Mouse (Mus musculus) hematopoietic stem cell, adult 5-6 weeks (primary cell): ENCODE data around the gene Mapk13. TPM values are rescaled to one million over a fixed set of nuclear protein-coding genes. Genes with fewer than 3 reads are reported as not detected.
"Not testable (repeated sequence)": the region's sequence is repeated elsewhere in the genome, so short reads cannot be mapped to it uniquely, and the experiment has no call there.

Experiments
- ATAC-seq, 2 experiments: fragments of 125-278 bp in 1 of 2; replicated peaks in 1 of 2; 2 replicates each; pipeline ENCODE4 v1.8.0; 2016 to 2017; ENCODE audit warnings: inconsistent platforms in 2 of 2, mild to moderate bottlenecking in 2 of 2, moderate number of reproducible peaks in 2 of 2, low read depth in 1 of 2, moderate TSS enrichment in 1 of 2; ENCODE audit not compliant: low FRiP score in 2 of 2, poor library complexity in 2 of 2, severe bottlenecking in 2 of 2, insufficient read depth in 1 of 2, low TSS enrichment in 1 of 2
- total RNA-seq: library from RNA; stranded (forward); fragments of 172-1452, 232-1000 nt; gene quantifications from 2 replicates; pipeline ENCODE4 v1.2.3, GENCODE M21; 2017

Gene Mapk13
- total RNA-seq = 5.6 and 9.4 TPM in 2 replicates

DNA sequence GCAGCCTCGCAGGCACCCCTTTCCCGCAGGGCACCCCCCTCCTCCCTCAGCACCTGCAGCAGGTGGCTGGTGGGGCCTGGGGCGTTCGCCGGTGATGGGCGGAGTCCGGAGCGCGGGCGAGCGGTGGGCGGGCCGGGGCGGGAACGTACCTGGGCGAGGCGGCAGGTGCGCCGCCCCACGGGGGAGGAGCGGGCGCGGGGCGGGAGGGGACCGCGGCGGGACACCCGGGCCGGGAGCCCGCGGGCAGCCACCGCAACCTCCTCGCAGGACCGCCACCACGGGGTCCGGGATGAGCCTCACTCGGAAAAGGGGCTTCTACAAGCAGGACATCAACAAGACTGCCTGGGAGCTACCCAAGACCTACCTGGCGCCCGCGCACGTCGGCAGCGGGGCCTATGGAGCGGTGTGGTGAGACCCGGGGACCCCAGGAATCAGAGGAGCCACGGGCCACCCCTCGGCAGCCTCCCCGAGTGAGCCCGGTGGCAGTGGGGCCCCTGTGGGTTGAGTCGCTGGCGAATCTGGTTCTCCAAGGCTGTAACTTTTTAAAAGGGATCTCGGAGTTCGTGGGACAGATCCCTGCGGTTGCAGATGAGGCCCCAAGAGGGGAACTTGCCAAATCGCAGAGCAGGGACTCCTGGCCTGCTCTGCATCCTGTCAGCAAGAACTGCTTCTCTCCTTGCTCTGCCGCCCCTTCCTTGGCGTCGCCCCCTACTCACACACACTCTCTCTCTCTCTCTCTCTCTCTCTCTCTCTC is at the start of gene Mapk13:
Gene Mapk13, plus strand, starts transcription at position 177 of the 754 bp plus-strand sequence.
- ATAC-seq = peak; percentile 50 to 80; a peak in 3 of 4 replicates

DNA sequence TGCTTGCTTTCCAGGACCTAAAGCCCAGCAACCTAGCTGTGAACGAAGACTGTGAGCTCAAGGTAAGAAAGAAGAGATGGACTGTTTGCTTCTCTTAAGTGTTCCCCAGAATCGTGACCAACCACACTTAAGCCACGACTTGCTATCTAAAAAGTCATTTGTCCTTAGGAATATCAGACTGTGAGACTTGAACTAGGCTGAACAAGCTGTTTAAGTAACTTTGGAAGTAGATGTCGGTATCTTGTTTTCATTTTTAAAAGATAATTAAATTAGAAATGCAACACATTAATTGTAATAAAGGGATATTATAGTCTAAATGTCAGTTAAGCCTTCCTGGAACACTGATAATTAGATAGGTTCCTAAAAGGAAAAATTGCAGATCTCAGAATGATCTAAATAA is 43.3 kb upstream of the Mapk13 start, which contains the start of gene AC170998.1:
Gene AC170998.1, plus strand, starts transcription at position 301 of the 400 bp plus-strand sequence.
- ATAC-seq = no peak

DNA sequence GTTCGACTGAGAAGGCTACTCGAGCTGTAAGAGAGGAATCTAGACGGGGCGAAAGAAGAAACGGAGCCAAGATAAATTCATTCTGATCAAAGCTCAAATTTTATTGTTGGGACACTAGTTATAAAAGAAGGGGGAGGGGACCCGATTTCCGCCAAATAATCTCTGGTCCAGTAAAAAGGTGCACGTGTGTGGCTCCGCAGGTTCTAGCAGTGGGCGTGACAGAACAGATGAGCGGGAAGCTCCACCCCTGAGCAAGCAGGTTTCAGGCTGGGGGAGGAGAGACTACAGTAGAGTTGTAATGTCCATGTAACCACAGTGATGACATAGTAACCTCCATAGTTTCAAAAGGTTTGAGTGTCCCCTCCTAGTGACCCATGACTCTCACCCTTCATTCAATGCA is 41.6 kb upstream of the Mapk13 start:
- not testable (repeated sequence) for ATAC-seq

DNA sequence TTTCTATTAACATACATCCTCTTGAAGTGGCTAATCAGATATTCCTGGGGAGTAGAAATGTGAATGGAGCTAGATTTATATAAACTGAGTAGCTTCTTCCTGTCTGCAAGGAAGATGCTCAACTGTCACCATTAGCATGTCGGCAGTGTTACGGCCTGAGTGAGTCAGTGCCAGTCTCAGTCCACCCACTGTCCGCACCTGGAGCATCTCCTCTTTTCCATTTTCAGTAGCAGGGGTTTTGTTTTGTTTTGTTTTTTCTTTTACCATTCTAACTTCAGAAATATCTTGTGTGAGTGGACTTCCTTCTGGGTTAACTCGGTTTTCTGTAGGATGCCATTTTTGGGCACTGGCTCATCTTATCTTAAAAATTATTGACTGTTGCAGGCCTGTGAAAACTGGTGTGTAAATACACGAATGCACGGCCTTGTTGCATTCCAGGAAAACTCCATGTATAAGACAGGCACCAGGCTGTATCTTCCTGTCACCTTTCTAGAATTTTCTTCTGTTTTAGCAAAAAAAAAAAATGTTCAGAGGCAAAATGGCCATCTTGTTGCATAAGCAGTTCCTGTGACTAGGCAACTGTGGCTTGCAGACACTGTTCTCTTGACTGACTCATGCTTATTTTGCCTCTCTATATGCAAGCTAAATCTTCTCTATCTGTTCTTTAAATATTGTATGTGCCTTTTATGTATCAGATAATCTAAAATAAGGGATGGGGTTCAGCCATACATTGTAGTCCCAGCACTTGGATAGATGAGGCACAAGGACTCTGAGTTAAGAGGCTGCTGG is 33.6 kb upstream of the Mapk13 start:
- no peak for ATAC-seq

DNA sequence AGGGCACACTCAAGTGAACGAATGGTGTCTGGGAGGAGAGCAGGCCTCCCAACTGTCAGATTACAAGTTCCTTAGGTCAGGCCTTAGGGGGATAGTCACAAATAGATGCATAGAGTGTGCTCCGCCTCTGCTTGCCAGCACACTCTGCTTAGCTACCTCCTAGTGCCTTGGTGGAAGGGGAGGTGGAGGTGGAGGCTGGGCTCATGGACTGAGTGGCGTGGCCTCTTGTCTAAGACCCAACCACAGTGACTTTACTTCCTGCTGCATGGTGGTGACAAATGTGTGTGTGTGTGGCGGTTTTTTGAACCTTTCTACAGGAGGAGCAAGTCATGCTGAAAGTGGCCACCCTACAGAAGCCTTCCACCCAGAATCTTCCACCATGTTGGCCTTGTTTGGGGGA is 32.6 kb upstream of the Mapk13 start:
- peak; percentile 96 to 97 for ATAC-seq

DNA sequence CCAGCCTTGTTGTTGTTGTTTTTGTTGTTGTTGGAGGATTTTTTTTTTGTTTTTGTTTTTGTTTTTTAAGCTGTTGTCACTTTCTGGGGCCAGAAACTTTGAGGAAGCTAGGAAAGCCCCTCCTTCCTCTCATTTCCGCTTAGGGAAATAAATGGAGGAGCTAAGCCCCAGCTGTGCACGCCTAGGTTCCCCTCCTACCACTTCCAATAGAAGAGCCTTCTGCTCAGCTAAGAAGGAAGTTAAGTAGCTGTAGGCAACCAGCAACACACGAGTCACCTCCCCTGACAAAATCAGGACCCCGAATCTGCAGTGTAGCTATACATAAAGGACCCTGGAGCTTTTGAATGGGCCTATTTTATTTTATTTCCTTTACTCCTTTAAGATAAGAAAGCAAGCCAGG is 31.1 kb upstream of the Mapk13 start:
- ATAC-seq = no peak

DNA sequence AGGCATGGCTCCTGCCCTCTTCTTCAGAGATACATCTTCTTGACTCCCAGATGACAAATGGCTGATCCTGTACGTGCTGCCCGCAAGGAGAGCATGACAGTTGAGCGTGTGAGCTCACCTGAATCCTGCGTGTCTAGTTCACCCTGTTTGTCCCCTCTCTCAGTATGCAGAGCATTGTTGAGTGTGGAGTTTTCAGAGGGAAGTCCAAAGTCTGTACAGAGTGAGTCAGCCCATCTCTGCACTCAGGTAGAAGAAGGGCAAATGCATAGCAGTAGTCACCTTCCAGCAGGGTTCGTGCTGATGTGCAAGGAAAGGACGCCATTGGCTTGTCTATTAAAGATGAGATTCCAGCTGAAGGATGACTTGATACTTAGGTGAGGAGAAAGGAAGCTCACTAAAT is 29.9 kb upstream of the Mapk13 start:
- ATAC-seq = no peak

DNA sequence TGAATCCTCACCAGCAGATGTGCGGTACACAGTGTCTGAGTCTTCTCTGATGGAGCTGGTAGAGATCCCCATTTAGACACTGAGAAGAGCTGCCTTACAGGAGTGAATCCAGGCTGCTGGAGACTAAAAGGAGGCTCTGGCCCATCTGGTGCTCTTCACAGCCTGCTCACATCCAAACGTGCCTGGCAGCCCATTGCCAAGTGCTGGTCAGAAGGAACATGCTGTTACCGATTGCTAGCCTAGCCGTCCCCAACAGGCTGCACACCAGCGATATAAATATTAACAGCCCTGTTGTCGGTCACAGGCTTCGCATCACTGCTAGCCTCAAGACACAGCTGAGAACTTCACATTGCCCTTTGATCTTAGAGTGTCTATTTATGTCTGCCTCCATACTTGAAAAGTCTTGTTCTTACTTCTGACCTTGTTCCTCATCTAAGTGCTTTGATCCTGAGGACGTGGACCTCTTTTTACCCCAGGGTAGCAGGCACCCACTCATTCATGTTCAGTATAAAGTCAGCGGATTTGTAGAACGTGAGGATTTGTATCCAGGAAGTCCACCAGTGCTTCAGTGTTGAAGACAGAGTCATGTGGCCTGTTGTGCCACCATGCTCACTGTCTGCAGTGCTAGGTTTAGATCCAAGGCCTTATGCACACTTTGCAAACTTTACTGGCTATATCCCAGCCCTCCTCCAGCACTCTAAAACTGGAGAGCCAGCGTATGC is 25.8 kb upstream of the Mapk13 start:
- no peak for ATAC-seq

DNA sequence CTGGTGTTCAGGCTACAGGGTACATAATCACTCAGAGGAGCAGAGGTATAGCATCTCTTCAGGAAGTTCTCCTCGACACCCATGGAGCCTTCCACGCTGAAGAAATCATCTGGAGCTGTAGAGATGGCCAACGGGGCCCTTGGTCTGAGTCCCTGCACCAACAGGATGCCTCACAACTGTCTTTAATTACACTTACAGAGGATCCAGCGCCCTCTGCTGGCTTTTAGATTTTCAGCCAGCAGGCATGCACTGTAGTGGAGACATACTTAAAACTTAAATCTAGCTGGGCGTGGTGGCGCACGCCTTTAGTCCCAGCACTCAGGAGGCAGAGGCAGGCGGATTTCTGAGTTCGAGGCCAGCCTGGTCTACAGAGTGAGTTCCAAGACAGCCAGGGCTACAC is 25.2 kb upstream of the Mapk13 start:
- no peak for ATAC-seq

DNA sequence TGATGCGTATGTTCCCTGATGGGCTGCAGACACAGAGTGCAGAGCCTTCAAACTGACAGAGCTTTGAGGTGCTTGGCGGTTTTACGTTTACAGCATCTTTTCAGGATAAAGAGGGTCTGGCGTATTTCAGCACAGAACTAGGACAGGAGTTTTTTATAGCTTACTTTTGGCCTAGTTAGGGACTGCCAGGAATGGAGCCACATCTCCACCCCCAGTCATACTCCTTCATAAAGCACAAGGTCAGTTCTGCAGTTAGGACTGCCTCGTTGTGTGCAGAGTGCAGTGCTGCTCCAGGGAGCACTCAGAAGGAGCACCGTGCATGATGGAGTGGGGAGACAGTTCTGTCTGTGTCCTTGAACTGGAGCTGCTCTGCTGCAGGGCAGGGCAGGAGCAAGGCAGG is 23.3 kb upstream of the Mapk13 start:
- no peak for ATAC-seq

DNA sequence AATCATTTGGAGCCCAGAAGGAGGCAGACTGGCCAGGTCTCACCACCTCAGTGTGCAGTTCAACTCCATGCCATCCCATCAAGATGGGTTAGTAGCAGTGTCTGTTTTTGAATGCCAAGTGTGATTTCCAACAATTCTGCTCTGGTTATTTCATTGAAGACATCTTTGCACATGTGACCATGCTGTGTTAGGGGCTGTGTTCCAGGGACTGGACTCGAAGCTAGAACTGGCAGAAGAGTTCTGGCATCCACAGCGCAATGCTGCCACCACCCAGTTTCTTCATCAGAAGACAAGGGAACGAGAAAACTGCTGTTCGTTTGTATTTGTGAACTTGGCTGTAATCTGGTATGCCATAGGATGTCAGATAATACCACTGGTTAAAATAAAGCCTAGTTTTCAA is 21.1 kb upstream of the Mapk13 start:
- ATAC-seq = no peak

DNA sequence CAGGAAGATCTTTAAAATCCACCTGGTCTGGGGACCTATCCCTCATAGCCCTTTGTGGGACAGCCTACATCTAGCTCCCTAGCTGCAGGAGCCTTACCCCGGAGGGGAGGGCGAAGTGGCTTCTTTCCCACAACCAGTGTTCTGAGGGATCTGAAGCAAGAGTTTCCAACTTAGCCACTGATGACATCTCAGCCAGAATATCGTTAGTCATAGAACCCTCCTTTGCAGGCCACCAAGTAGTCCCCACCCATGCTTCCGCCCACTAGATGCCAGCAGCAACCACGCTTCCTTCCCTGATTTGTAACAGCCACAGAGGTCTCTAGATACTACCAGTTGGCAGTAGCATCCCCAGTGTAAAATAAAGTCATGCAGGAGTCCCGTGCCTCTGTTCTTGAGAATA is 18.5 kb upstream of the Mapk13 start:
- peak; percentile 96 to 99 for ATAC-seq

DNA sequence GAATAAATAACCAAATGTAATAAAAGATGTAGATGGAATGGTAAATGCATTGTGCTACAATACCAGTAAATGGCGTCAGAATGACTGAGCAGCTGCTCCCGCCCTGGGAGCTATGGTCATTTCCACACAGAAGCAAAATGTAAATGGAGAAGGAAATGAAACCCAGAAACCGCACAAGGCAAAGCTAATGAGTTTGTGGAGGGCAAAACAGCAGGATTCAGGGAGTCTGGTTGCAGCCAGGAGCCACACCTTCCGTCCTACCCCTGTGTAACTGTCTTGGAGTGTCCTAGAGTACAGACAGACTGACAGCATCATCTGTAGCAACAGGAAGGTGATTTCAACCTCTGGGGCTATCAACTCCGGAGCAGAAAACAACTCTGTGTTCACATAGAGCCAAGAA is 12.7 kb upstream of the Mapk13 start:
- peak; percentile 73 to 77; a peak in 3 of 4 replicates for ATAC-seq

DNA sequence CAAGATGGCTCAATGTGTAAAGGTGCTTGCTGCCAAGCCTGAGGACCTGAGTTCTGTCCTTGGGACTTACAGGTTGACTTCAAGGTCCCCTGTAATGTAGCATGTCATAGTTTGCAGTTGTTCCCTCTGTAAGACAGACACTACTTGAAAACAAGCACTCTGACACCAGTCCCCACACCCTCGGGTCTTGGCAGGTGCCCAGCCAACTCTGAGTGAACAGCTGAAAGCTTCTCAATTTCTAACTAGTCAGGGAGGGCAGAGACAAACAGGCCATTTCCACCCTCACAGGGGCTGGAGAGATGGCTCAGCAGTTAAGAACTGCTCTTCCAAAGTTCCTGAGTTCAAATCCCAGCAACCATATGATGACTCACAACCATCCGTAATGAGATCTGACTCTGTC is 11.6 kb upstream of the Mapk13 start:
- ATAC-seq = 0 out of 4 replicates have a peak, but pooled peaks of 1 of the 2 experiments have one; percentile 9

DNA sequence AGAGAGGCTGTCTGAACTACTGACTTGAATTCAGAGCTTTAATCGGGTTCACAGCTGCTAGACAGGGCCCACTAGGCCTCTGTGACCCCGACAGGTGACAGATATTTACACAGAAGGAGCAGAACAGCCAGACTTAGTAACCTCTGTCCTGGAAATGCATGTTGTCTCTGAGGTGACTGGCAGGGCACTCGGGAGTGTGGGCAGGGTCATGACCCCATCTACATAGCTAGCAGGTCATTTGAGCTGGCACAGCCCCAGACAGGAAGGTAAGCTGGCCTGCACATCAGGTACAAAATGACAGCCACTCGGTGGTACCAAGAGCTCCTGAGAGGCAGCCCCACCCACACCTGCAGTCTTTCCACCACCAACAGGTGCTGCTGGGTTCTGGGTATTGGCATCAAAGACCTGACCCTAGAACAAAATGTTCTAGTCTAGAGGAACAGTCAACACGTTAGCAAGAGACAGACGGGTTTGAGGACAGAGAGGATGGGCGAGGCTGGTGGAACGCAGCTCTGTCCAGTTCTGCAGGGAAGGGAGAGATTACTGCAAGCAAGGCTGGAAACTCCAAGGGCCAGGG is 8.3 kb upstream of the Mapk13 start:
- no peak for ATAC-seq

DNA sequence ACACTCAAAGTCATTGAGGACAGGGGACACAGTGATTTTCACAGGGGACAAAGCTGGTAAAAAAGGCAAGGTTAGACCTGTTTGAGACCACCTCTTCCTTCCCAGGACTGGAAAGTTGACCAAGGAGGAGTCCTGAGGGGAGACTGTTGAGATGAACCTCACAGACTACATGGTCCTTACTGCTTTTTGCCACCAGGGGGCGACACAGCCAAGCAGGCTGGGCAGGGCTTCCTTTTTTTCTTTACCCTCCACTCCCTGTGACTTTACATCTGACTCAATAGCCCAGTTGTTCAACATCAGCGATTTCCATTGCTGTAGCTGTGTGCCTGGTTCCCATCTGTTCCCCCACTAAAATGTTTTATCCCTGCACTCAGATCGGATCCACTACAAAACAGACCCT is 7.2 kb upstream of the Mapk13 start:
- peak; percentile 86 to 88; a peak in 3 of 4 replicates for ATAC-seq

DNA sequence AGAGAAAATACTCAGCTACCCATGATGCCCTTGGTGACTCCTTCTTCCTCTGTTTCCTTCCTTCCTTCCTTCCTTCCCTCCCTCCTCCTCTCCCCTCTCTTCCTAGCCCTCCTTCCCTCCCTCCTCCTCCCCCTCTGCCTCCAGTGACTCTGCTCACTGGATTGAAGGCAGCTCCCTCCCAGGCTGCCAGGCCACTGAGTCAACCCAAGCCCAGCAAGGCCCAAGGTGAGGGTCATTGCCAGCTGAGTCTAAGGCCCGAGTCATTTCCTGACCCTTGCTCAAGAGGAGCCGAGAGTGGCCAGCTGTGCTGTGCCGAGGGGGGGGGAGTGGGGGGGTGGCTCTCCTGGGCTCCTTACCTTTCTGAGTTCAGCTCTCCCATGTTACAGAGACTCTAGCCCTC is 2.9 kb upstream of the Mapk13 start:
- ATAC-seq = no peak
